Mouse (Mus musculus): ENCODE data around the gene Gstm1.

DNA sequence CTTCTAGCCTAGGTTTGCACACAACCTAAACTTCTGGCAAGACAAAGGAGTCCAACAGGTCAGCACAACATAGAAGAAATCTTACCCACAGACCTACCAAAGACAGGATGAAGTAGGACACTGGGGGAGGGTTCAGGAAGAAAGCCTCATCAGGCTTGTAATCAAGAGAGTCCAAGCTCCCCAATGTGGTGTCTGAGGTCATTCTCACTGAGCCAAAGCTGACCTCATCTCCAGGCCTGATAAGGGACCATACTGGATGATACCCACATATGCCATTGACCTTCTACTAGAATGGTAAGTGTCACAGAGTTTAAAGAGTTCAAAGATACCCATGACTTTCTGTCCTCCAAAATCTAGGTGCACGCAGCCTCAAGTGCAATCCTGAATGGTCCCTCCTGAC is 43.5 kb downstream of the Gstm1 start:
- no peak for TF ChIP-seq EP300 (IDR thresholded peaks at IDR 0.05; ENCODE audit: insufficient read depth, low read depth, low read length)
- no peak for TF ChIP-seq POLR2A (IDR thresholded peaks at IDR 0.05; ENCODE audit: insufficient read depth, low read depth, low read length)
